Mouse (Mus musculus) monocyte, adult 5-6 weeks (primary cell): ENCODE results near the gene Ppp1r15b. TPM values are rescaled to one million over a fixed set of nuclear protein-coding genes. Genes with fewer than 3 reads are reported as not detected.

ENCODE experiments used
- ATAC-seq: fragments of 153-309, 156-312 bp; replicated peaks from 2 replicates; pipeline ENCODE4 v1.8.0; 2017; ENCODE audit warnings: mild to moderate bottlenecking; ENCODE audit not compliant: low TSS enrichment, insufficient number of reproducible peaks, severe bottlenecking, poor library complexity, low FRiP score
- total RNA-seq: library from RNA; stranded (forward); fragments of 200-1000, 200-491, 200-594 nt; gene quantifications from 3 replicates; pipeline ENCODE4 v1.2.3, GENCODE M21; 2017

Ppp1r15b gene
- total RNA-seq, 1 experiment from 2014 or later = 177 TPM

DNA sequence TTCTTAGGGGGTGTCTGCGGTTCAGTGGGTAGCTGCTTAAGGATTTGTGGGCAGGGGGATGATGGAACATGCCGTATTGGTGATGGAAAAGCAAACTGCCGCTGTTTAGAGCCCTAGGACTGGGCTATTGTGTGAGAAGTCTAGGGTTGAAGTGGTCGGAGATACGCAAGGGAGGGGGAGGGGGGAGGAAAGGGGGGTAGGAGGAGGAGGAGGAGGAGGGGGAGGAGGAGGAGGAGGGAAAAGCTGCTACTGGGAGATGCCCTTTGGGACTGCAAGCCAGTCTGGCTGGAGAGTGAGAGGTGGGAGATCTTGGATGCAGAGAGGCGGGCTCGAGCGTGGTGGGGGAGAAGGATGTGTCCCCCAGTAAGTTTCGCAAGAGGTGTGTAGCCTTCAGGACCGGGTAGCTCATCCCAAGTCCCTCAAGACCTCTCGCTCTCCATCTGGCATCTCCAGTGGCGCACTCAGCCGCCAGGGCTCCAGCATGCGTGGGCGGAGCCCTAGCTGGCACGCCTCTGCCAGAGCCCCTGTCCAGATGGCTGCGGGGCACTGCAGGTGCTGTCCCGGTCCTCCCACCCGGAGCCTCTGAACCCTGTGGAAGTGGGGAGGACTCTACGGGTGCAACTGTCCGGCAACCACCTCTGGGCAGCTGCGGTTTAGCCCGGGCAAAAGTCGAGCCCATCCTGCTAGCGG lies 51.2 kb downstream of the Ppp1r15b start:
- ATAC-seq = no peak

DNA sequence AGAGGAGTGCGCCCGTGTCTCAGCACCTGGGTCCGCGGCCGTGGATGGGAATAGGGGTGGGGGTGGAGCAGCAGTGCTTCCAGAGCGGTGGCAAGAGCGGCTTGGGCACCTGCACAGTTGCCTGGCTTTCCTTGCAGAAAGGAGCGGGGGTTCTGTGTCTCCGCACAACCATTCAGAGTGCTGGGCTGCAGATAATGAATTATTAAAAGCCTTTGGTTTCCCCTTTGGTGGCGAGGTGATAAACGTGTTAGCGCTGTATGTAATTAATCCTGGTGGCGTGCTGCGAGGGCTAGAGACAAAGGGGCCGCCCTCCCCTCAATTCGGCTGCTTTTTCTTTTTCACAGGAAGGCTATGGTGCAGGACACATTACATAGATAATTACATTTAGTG lies 51.8 kb downstream of the Ppp1r15b start:
- ATAC-seq = no peak

DNA sequence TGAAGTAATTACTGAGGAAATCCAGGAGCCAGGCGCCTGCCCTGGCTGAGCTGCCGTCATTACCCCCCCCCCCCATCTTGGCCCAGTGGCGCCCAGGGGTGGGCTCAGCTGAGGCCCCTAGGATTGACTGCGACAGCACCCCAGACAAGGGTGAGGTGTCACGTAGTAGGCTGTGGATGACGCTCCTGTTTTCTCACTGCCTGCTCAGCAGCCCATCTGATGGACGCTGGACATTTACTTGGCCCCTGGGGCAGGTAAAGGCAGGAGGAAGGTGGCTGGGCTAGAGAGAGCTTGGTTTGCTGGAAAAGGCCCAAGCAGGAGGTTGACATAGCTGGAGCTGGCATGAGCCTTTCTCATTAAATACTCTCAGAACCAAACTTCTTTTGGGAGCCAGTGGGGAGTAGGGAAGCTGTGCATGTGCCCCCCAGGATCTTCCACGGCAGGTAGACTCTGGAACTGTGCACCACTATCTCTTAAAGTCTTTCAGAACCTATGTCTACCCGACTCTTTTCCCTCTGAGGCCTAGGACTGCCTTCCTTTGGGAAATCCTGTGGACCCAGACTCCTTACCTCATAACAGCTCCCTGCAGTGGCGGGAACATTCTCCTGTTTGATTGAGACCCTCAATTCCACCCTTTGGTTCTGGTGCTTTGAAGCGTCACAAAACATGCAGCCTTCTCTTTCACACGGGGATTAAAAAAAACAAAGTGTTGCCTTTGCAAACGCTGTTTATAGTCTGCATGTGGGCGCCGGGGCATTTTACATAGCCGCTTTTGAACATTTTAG lies 52.4 kb downstream of the Ppp1r15b start:
- no peak for ATAC-seq

DNA sequence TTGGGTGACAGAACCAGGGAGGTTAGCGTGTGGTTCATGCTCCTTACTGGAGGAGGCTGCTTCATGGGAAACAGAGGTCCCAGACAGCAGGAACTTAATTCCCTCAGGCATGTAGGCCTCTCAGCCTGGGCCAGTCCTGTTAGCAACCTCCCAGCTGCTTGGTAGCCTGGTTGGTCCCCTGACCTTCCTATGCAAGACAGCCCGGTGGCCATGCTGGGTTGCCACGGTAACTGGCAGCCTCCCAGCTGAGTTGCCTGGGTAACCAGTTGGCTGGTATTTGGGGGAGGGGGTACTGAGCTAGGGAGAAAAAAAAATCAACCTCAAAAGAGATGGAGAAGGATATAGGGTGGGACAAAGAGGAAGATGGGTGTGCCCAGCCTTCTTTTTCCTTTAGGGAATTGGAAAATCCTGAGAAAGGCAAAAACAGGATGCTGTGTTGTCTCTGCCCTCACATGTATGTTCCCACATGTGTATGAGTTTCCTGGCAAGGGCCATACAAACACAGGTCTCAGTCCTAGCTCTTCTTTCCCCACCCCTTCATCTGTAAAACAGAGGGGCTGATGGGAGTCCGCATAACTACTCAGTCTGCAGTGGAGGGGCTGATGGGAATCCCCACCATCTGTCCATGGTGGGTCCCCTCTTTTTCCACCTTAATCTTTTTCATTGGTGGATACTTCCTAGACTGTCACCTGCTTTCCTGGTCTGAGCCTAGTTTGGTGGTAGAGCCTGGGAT lies 57.2 kb downstream of the Ppp1r15b start:
- ATAC-seq = no peak

DNA sequence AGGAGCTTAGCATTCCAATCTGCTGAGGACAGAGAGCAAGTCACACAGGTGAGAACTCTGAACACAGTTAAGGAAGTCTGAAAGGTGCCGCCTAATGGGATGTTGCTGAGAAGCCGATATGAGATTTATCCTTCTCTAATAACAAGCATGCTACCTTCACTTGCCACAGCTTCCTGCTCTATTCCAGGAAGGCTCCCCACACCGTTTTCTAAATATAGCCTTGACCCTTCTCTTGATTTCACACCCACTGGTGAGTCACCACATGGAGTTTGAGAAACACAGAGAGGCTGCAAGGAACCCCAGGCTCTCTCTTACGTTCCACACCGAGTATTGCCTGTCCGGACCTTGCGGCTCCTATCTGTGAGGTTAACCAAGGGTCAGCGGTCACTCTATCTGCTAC lies 57.8 kb downstream of the Ppp1r15b start:
- ATAC-seq = no peak

Other genes starting within 250 kb of the Ppp1r15b start
- 113 to 271 TPM (median 138 TPM) in 3 replicates for gene Mdm4, start 100.6 kb upstream of the Ppp1r15b start, total RNA-seq
- 1.4 to 5.4 TPM (median 1.9 TPM) in 3 replicates for gene Pik3c2b, start 85.5 kb upstream of the Ppp1r15b start, total RNA-seq
- 5.7 to 6.3 TPM (median 5.7 TPM) in 3 replicates for gene Plekha6, start 33.1 kb downstream of the Ppp1r15b start, total RNA-seq
- not detected in 3 replicates for gene Golt1a, start 178.7 kb downstream of the Ppp1r15b start, total RNA-seq
- not detected in 3 replicates for gene Kiss1, start 190.7 kb downstream of the Ppp1r15b start, total RNA-seq
- gene Ren1, start 219.4 kb downstream of the Ppp1r15b start, total RNA-seq = not detected in 3 replicates
- gene Etnk2, start 232.4 kb downstream of the Ppp1r15b start, total RNA-seq = 0.85 to 1.4 TPM in 2 of 3 replicates, not detected in the other